Mouse (Mus musculus): Measurements from ENCODE around the gene Prrt2.

DNA sequence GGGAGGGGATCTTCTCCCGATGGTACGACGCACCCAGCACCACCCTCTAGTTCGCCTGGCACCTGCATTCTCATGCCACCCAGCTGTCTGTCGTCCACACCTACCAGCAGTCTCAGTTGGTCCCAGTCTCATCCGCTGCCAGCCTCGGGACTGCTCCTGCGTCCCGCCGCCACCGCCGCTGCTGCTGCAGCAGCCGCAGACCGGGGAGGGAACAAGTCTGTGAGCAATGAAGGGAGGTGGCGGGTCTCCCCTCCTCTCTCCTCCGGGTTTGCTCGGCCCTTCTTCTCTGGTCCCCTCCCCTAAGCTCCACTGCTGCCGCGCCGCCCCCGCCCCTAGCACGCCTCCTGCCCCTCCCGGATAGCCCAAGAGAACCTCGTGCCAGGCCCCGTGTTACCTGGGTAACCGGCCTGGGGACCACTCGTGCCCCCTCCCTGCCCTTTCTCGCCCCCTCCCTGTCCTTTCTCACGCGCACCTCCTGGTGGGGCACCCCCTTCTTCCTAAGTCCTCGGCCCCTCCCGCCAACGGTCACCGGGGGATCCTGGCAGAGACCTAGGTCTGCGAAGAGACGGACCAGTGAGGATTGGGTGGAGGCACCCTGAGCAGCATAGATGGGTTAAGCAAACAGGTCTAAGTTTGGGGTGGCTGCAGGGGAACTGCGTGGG is at the start of gene Prrt2, which contains the start of gene Gm42742:
- TF ChIP-seq CTCF (IDR thresholded peaks at IDR 0.05; ENCODE audit: low read depth) (no peak), EP300 (IDR thresholded peaks at IDR 0.05; ENCODE audit: low read depth) (no peak)

All from heart, postnatal 0 days (tissue).